ENCODE assay signal across 9 mouse cellular contexts in genomic region chr6:143320426-143320825, GRCm38 (mm10).
DNase-seq lines count a peak whose midpoint lies in the region; ATAC-seq and TF ChIP-seq lines count a peak whose summit lies in the region.
"Had no signal": no experiment of that assay in that cellular context is flagged by ENCODE, and none has a peak within 500 bp of the region (broad histone marks: within the 10 kb centered on the region; RNA-seq: fewer than 3 reads in every experiment).

No protein-coding gene starts in this region.

- no peak overlapping the region for H3K9ac ChIP-seq in heart, adult 2 months (ENCODE audit: low read depth, low read length)
- no peak overlapping the region for H3K9ac ChIP-seq in midbrain, embryonic 11.5 days (ENCODE audit: low read length)
- H3K9ac ChIP-seq in midbrain, embryonic 15.5 days, result no peak overlapping the region
- no peak overlapping the region for H3K9ac ChIP-seq in stomach, postnatal 0 days (ENCODE audit: low read length)
- no peak overlapping the region for H3K9ac ChIP-seq in heart, embryonic 12.5 days

- H3K4me3 ChIP-seq in heart, adult 2 months, result no peak overlapping the region
- H3K4me3 ChIP-seq in midbrain, embryonic 11.5 days (ENCODE audit: low read depth, low read length), result no peak overlapping the region
- H3K4me3 ChIP-seq in midbrain, embryonic 15.5 days, result no peak overlapping the region
- no peak overlapping the region for H3K4me3 ChIP-seq in stomach, postnatal 0 days (ENCODE audit: low read depth, low read length)
- H3K4me3 ChIP-seq in heart, embryonic 12.5 days, result no peak overlapping the region

- no peaks in the 10 kb centered on the region for H3K27me3 ChIP-seq in heart, adult 2 months (ENCODE audit: control insufficient read depth, insufficient read depth, low read length)
- no peaks in the 10 kb centered on the region for H3K27me3 ChIP-seq in midbrain, embryonic 11.5 days (ENCODE audit: control insufficient read depth, insufficient read depth, low read length)
- no peaks in the 10 kb centered on the region for H3K27me3 ChIP-seq in midbrain, embryonic 15.5 days (replicated peaks)
- H3K27me3 ChIP-seq in stomach, postnatal 0 days (ENCODE audit: control insufficient read depth, insufficient read depth, low read length), result no peaks in the 10 kb centered on the region
- H3K27me3 ChIP-seq in heart, embryonic 12.5 days (replicated peaks), result no peaks in the 10 kb centered on the region

- ATAC-seq in midbrain, embryonic 11.5 days (ENCODE audit: low FRiP score), result no peak
- ATAC-seq in midbrain, embryonic 15.5 days (replicated peaks), result no peak
- no peak for ATAC-seq in stomach, postnatal 0 days (ENCODE audit: low FRiP score, low TSS enrichment)
- no peak for ATAC-seq in heart, embryonic 12.5 days (ENCODE audit: insufficient number of reproducible peaks, low FRiP score)
- ATAC-seq in inflammation-experienced regulatory T-cells, adult 6 months, result no peak

- H3K79me2 ChIP-seq in heart, adult 2 months (replicated peaks; ENCODE audit: control insufficient read depth, insufficient read depth, low read length), result no peaks in the 10 kb centered on the region

- no peak for TF ChIP-seq POLR2A in heart, adult 2 months (IDR thresholded peaks at IDR 0.05; ENCODE audit: insufficient read depth, low read depth, low read length)

- TF ChIP-seq CTCF in heart, adult 2 months (IDR thresholded peaks at IDR 0.05), result peak; percentile 61
- TF ChIP-seq CTCF in stomach, postnatal 0 days (IDR thresholded peaks at IDR 0.05; ENCODE audit: low read depth), result peak; percentile 73

- no peaks in the 10 kb centered on the region for H3K36me3 ChIP-seq in heart, adult 2 months (ENCODE audit: control insufficient read depth, insufficient read depth, low read length)
- no peaks in the 10 kb centered on the region for H3K36me3 ChIP-seq in midbrain, embryonic 11.5 days (ENCODE audit: control insufficient read depth, insufficient read depth, low read length)
- no peaks in the 10 kb centered on the region for H3K36me3 ChIP-seq in midbrain, embryonic 15.5 days (replicated peaks)
- no peaks in the 10 kb centered on the region for H3K36me3 ChIP-seq in stomach, postnatal 0 days (ENCODE audit: control insufficient read depth, insufficient read depth, low read length)
- no peaks in the 10 kb centered on the region for H3K36me3 ChIP-seq in heart, embryonic 12.5 days

- DNase-seq in heart, adult 2 months, result no peak
- DNase-seq in heart, postnatal 36 days, result no peak
- peak; percentile 81 for DNase-seq in midbrain, embryonic 11.5 days (ENCODE audit: low spot score, missing footprints)
- DNase-seq in embryo, embryonic 11.5 days (ENCODE audit: low read depth, low spot score), result peak; percentile 16
- DNase-seq in stomach, postnatal 0 days (ENCODE audit: low spot score), result no peak

- no peaks in the 10 kb centered on the region for H3K9me3 ChIP-seq in midbrain, embryonic 11.5 days (ENCODE audit: control insufficient read depth, low read length)
- H3K9me3 ChIP-seq in midbrain, embryonic 15.5 days, result no peaks in the 10 kb centered on the region
- H3K9me3 ChIP-seq in stomach, postnatal 0 days (ENCODE audit: control insufficient read depth, low read length), result no peaks in the 10 kb centered on the region
- H3K9me3 ChIP-seq in heart, embryonic 12.5 days (replicated peaks), result no peaks in the 10 kb centered on the region

- TF ChIP-seq EP300 in heart, adult 2 months (IDR thresholded peaks at IDR 0.05; ENCODE audit: insufficient read depth, low read depth, low read length), result no peak
- TF ChIP-seq EP300 in stomach, postnatal 0 days (optimal IDR thresholded peaks at IDR 0.05), result no peak

- no peak overlapping the region for H3K27ac ChIP-seq in heart, adult 2 months
- H3K27ac ChIP-seq in midbrain, embryonic 11.5 days (ENCODE audit: low read depth, low read length), result no peak overlapping the region
- no peak overlapping the region for H3K27ac ChIP-seq in midbrain, embryonic 15.5 days
- H3K27ac ChIP-seq in stomach, postnatal 0 days (replicated peaks), result no peak overlapping the region
- H3K27ac ChIP-seq in heart, embryonic 12.5 days (ENCODE audit: poor library complexity, severe bottlenecking), result no peak overlapping the region
- H3K27ac ChIP-seq: macrophage had no signal

- H3K4me2 ChIP-seq in midbrain, embryonic 11.5 days, result no peak overlapping the region
- H3K4me2 ChIP-seq in midbrain, embryonic 15.5 days, result no peak overlapping the region
- H3K4me2 ChIP-seq in stomach, postnatal 0 days (replicated peaks; ENCODE audit: low read depth), result no peak overlapping the region
- H3K4me2 ChIP-seq in heart, embryonic 12.5 days, result no peak overlapping the region

- H3K4me1 ChIP-seq in heart, adult 2 months (ENCODE audit: control insufficient read depth, insufficient read depth, low read length), result no peaks in the 10 kb centered on the region; the same call in 1 of the 2 replicates
- no peaks in the 10 kb centered on the region for H3K4me1 ChIP-seq in midbrain, embryonic 11.5 days (ENCODE audit: control insufficient read depth, insufficient read depth, low read length)
- peaks cover 11% of the 10 kb centered on the region for H3K4me1 ChIP-seq in midbrain, embryonic 15.5 days
- H3K4me1 ChIP-seq in stomach, postnatal 0 days (replicated peaks; ENCODE audit: control insufficient read depth, insufficient read depth), result no peaks in the 10 kb centered on the region
- peaks cover 10% of the 10 kb centered on the region for H3K4me1 ChIP-seq in heart, embryonic 12.5 days (replicated peaks)

- 48% methylated on average over 7 of the region's 7 CpGs for WGBS in heart, adult 2 months
- 57% methylated on average over 7 of the region's 7 CpGs for WGBS in midbrain, embryonic 11.5 days
- 36% methylated on average over 7 of the region's 7 CpGs for WGBS in midbrain, embryonic 15.5 days
- 34% methylated on average over 7 of the region's 7 CpGs for WGBS in stomach, postnatal 0 days
- 51% methylated on average over 7 of the region's 7 CpGs for WGBS in heart, embryonic 12.5 days

- intact Hi-C loops in heart, adult 2 months (cut with DNase I), result no loop called here
- intact Hi-C loops in heart, postnatal 36 days (cut with DNase I), result no loop called here

Comparison
In these comparisons a context has a peak if more than half of its experiments do, and no peak if none do; other contexts are left out.
1. DNase-seq: peak in midbrain, embryonic 11.5 days (single experiment) and embryo, embryonic 11.5 days (single experiment); none in heart, adult 2 months (0 of 2), heart, postnatal 36 days (0 of 2) and stomach, postnatal 0 days (single experiment).